Mouse (Mus musculus) MEL (cell line): Measurements from ENCODE around the gene Commd4. TPM values are rescaled to one million over a fixed set of nuclear protein-coding genes. Genes with fewer than 3 reads are reported as not detected.

Experiments used
- DNase-seq: peaks from one replicate; pipeline ENCODE4 v3.0.0; 2011; ENCODE audit warnings: low read depth, low spot score
- H3K27ac ChIP-seq: 2 replicates; pipeline ENCODE4 v1.5.1; 2012; ENCODE audit warnings: low read depth, mild to moderate bottlenecking, control low read depth, low read length, moderate library complexity; ENCODE audit not compliant: control insufficient read depth
- H3K27me3 ChIP-seq, 2 experiments: fragments of 150-350 bp in 1 of 2; sonication (generic) in 1 of 2; 2 replicates each; pipeline ENCODE4 v1.6.1; 2012; ENCODE audit warnings: low read length in 2 of 2, mild to moderate bottlenecking in 2 of 2, improper control_type of control experiment in 1 of 2, moderate library complexity in 1 of 2; ENCODE audit not compliant: insufficient read depth in 2 of 2, control insufficient read depth in 1 of 2
- H3K36me3 ChIP-seq, 2 experiments: 2 replicates each; pipeline ENCODE4 v1.6.1; 2012 to 2014; ENCODE audit warnings: low read length in 2 of 2, improper control_type of control experiment in 1 of 2, inconsistent platforms in 1 of 2, mild to moderate bottlenecking in 1 of 2; ENCODE audit not compliant: insufficient read depth in 2 of 2, control insufficient read depth in 1 of 2
- H3K4me1 ChIP-seq, 2 experiments: fragments of 150-350 bp in 1 of 2; sonication (generic) in 1 of 2; 2 replicates each; pipeline ENCODE4 v1.6.1; 2012; ENCODE audit warnings: low read length in 2 of 2, improper control_type of control experiment in 1 of 2, mild to moderate bottlenecking in 1 of 2; ENCODE audit not compliant: insufficient read depth in 2 of 2, control insufficient read depth in 1 of 2
- H3K4me3 ChIP-seq, 2 experiments: fragments of 150-350 bp in 1 of 2; sonication (generic) in 1 of 2; 2 replicates each; pipeline ENCODE4 v1.5.1; 2012; ENCODE audit warnings: low read depth in 2 of 2, low read length in 2 of 2, mild to moderate bottlenecking in 2 of 2, moderate library complexity in 2 of 2, control low read depth in 1 of 2, improper control_type of control experiment in 1 of 2; ENCODE audit not compliant: control insufficient read depth in 1 of 2, insufficient read depth in 1 of 2
- H3K79me2 ChIP-seq: 2 replicates; pipeline ENCODE4 v1.6.1; 2012; ENCODE audit warnings: mild to moderate bottlenecking, low read length, moderate library complexity; ENCODE audit not compliant: control insufficient read depth, poor library complexity, insufficient read depth
- H3K9ac ChIP-seq: 2 replicates; pipeline ENCODE4 v1.6.1; 2012; ENCODE audit warnings: low read depth, mild to moderate bottlenecking, control low read depth, low read length, moderate library complexity; ENCODE audit not compliant: control insufficient read depth, poor library complexity, severe bottlenecking
- H3K9me3 ChIP-seq: fragments of 150-350 bp; sonication (generic); replicated peaks from 2 replicates; pipeline ENCODE4 v1.6.1; 2012; ENCODE audit warnings: mild to moderate bottlenecking, low read length, improper control_type of control experiment, moderate library complexity; ENCODE audit not compliant: insufficient read depth
- BHLHE40 ChIP-seq: IDR thresholded peaks from 2 replicates; pipeline ENCODE4 v1.6.1; 2012; ENCODE audit warnings: low read depth, mild to moderate bottlenecking, inconsistent platforms, low read length, improper control_type of control experiment, borderline replicate concordance
- CHD2 ChIP-seq: IDR thresholded peaks from 2 replicates; pipeline ENCODE4 v1.6.1; 2011; ENCODE audit warnings: low read length, improper control_type of control experiment
- E2F4 ChIP-seq: IDR thresholded peaks from 2 replicates; pipeline ENCODE4 v1.6.1; 2011; ENCODE audit warnings: low read depth, low read length, improper control_type of control experiment, borderline replicate concordance
- ELF1 ChIP-seq: IDR thresholded peaks from 2 replicates; pipeline ENCODE4 v1.6.1; 2014; ENCODE audit warnings: low read depth, mild to moderate bottlenecking, inconsistent platforms, low read length, improper control_type of control experiment, moderate library complexity
- EP300 ChIP-seq, 2 experiments: IDR thresholded peaks; 2 replicates each; pipeline ENCODE4 v1.6.1; 2011; ENCODE audit warnings: improper control_type of control experiment in 2 of 2, low read length in 2 of 2, low read depth in 1 of 2, mild to moderate bottlenecking in 1 of 2
- GABPA ChIP-seq: IDR thresholded peaks from 2 replicates; pipeline ENCODE4 v1.6.1; 2012; ENCODE audit warnings: low read depth, mild to moderate bottlenecking, inconsistent platforms, low read length, improper control_type of control experiment, moderate library complexity
- GATA1 ChIP-seq: IDR thresholded peaks from 2 replicates; pipeline ENCODE4 v1.6.1; 2011; ENCODE audit warnings: low read depth, low read length, improper control_type of control experiment
- HCFC1 ChIP-seq: IDR thresholded peaks from 2 replicates; pipeline ENCODE4 v1.6.1; 2012; ENCODE audit warnings: low read depth, mild to moderate bottlenecking, inconsistent platforms, low read length, improper control_type of control experiment, moderate library complexity
- JUND ChIP-seq: IDR thresholded peaks from 2 replicates; pipeline ENCODE4 v1.6.1; 2011; ENCODE audit warnings: low read depth, mild to moderate bottlenecking, improper control_type of control experiment, low read length
- KAT2A ChIP-seq: conservative IDR thresholded peaks from 2 replicates; pipeline ENCODE4 v1.6.1; 2012; ENCODE audit warnings: low read depth, low read length, improper control_type of control experiment, inconsistent platforms
- MAFK ChIP-seq: IDR thresholded peaks from 2 replicates; pipeline ENCODE4 v1.6.1; 2011; ENCODE audit warnings: low read depth, mild to moderate bottlenecking, low read length, improper control_type of control experiment, borderline replicate concordance
- MAX ChIP-seq: IDR thresholded peaks from 2 replicates; pipeline ENCODE4 v1.6.1; 2011; ENCODE audit warnings: low read length, improper control_type of control experiment
- MAZ ChIP-seq: IDR thresholded peaks from 2 replicates; pipeline ENCODE4 v1.6.1; 2012; ENCODE audit warnings: low read depth, mild to moderate bottlenecking, inconsistent platforms, low read length, improper control_type of control experiment
- MEF2A ChIP-seq: IDR thresholded peaks from 2 replicates; pipeline ENCODE4 v1.6.1; 2014; ENCODE audit warnings: low read depth, mild to moderate bottlenecking, inconsistent platforms, low read length, improper control_type of control experiment; ENCODE audit not compliant: poor library complexity, insufficient replicate concordance, severe bottlenecking; ENCODE audit errors: extremely low read depth
- MXI1 ChIP-seq: IDR thresholded peaks from 2 replicates; pipeline ENCODE4 v1.6.1; 2011; ENCODE audit warnings: mild to moderate bottlenecking, low read depth, low read length, improper control_type of control experiment
- MYB ChIP-seq: IDR thresholded peaks from 2 replicates; pipeline ENCODE4 v1.6.1; 2011; ENCODE audit warnings: mild to moderate bottlenecking, low read depth, low read length, improper control_type of control experiment
- MYC ChIP-seq: IDR thresholded peaks from 2 replicates; pipeline ENCODE4 v1.6.1; 2011; ENCODE audit warnings: low read depth, mild to moderate bottlenecking, low read length, improper control_type of control experiment, moderate library complexity
- NELFE ChIP-seq: IDR thresholded peaks from 2 replicates; pipeline ENCODE4 v1.6.1; 2011; ENCODE audit warnings: low read depth, low read length, improper control_type of control experiment
- NRF1 ChIP-seq: IDR thresholded peaks from 2 replicates; pipeline ENCODE4 v1.6.1; 2014; ENCODE audit warnings: low read depth, mild to moderate bottlenecking, inconsistent platforms, low read length, improper control_type of control experiment, moderate library complexity; ENCODE audit not compliant: poor library complexity, insufficient read depth, severe bottlenecking
- POLR2A ChIP-seq, 2 experiments: IDR thresholded peaks; 2 replicates each; pipeline ENCODE4 v1.6.1; 2011 to 2012; ENCODE audit warnings: low read length in 2 of 2, mild to moderate bottlenecking in 2 of 2, control low read depth in 1 of 2, improper control_type of control experiment in 1 of 2, low read depth in 1 of 2, moderate library complexity in 1 of 2; ENCODE audit not compliant: control insufficient read depth in 1 of 2, insufficient read depth in 1 of 2, poor library complexity in 1 of 2
- POLR2AphosphoS2 ChIP-seq: IDR thresholded peaks from 2 replicates; pipeline ENCODE4 v1.6.1; 2011; ENCODE audit warnings: low read length, improper control_type of control experiment
- POLR2AphosphoS5 ChIP-seq: IDR thresholded peaks from 2 replicates; pipeline ENCODE4 v1.6.1; 2012; ENCODE audit warnings: low read depth, borderline replicate concordance, mild to moderate bottlenecking, inconsistent platforms, low read length, moderate library complexity, mixed read lengths
- RAD21 ChIP-seq: IDR thresholded peaks from 2 replicates; pipeline ENCODE4 v1.6.1; 2011; ENCODE audit warnings: mild to moderate bottlenecking, low read depth, low read length, improper control_type of control experiment
- RCOR1 ChIP-seq: IDR thresholded peaks from 2 replicates; pipeline ENCODE4 v1.6.1; 2012; ENCODE audit warnings: low read depth, mild to moderate bottlenecking, inconsistent platforms, low read length, improper control_type of control experiment
- SIN3A ChIP-seq: IDR thresholded peaks from 2 replicates; pipeline ENCODE4 v1.6.1; 2012; ENCODE audit warnings: low read length, improper control_type of control experiment, inconsistent platforms
- SMC3 ChIP-seq: IDR thresholded peaks from 2 replicates; pipeline ENCODE4 v1.6.1; 2011; ENCODE audit warnings: low read depth, low read length, improper control_type of control experiment
- TBP ChIP-seq: IDR thresholded peaks from 2 replicates; pipeline ENCODE4 v1.8.0; 2011; ENCODE audit warnings: low read depth, low read length, improper control_type of control experiment
- TCF12 ChIP-seq: IDR thresholded peaks from 2 replicates; pipeline ENCODE4 v1.6.1; 2014; ENCODE audit warnings: low read depth, mild to moderate bottlenecking, inconsistent platforms, low read length, improper control_type of control experiment, moderate library complexity
- UBTF ChIP-seq: IDR thresholded peaks from 2 replicates; pipeline ENCODE4 v1.6.1; 2012; ENCODE audit warnings: low read depth, mild to moderate bottlenecking, inconsistent platforms, low read length, improper control_type of control experiment, moderate library complexity, borderline replicate concordance; ENCODE audit not compliant: insufficient read depth
- USF1 ChIP-seq: IDR thresholded peaks from 2 replicates; pipeline ENCODE4 v1.6.1; 2014; ENCODE audit warnings: low read depth, mild to moderate bottlenecking, inconsistent platforms, low read length, improper control_type of control experiment, moderate library complexity
- USF2 ChIP-seq, 2 experiments: IDR thresholded peaks; 2 replicates each; pipeline ENCODE4 v1.6.1; 2011 to 2012; ENCODE audit warnings: improper control_type of control experiment in 2 of 2, low read length in 2 of 2, borderline replicate concordance in 1 of 2, inconsistent platforms in 1 of 2, low read depth in 1 of 2, mild to moderate bottlenecking in 1 of 2; ENCODE audit not compliant: insufficient read depth in 1 of 2
- ZC3H11A ChIP-seq: IDR thresholded peaks from 2 replicates; pipeline ENCODE4 v1.6.1; 2012; ENCODE audit warnings: low read depth, mild to moderate bottlenecking, inconsistent platforms, low read length, improper control_type of control experiment
- ZKSCAN1 ChIP-seq: IDR thresholded peaks from 2 replicates; pipeline ENCODE4 v1.6.1; 2012; ENCODE audit warnings: low read depth, mild to moderate bottlenecking, inconsistent platforms, low read length, improper control_type of control experiment, moderate library complexity
- ZNF384 ChIP-seq: IDR thresholded peaks from 2 replicates; pipeline ENCODE4 v1.6.1; 2012; ENCODE audit warnings: low read depth, mild to moderate bottlenecking, inconsistent platforms, low read length, improper control_type of control experiment
- polyA plus RNA-seq, 2 experiments: library from polyadenylated mRNA; stranded (reverse) in 1 of 2; unstranded in 1 of 2; fragments of >175 nt in 1 of 2; fragments of >200 nt in 1 of 2; gene quantifications; 2 replicates each; pipeline versions ENCODE4 v1.2.1 to v1.2.4; 2012; ENCODE audit warnings: low replicate concordance in 2 of 2, low read depth in 1 of 2; ENCODE audit not compliant: insufficient read length in 2 of 2, insufficient read depth in 1 of 2, missing spikeins in 1 of 2
- total RNA-seq: library from RNA; depleted of rRNA; stranded (reverse); fragments of 300-350 nt; gene quantifications from 2 replicates; pipeline ENCODE4 v1.2.3, GENCODE M21; 2012

The Commd4 gene
- total and polyA plus RNA-seq, 3 experiments = 89.7 to 90.6 TPM; not detected in 1

DNA sequence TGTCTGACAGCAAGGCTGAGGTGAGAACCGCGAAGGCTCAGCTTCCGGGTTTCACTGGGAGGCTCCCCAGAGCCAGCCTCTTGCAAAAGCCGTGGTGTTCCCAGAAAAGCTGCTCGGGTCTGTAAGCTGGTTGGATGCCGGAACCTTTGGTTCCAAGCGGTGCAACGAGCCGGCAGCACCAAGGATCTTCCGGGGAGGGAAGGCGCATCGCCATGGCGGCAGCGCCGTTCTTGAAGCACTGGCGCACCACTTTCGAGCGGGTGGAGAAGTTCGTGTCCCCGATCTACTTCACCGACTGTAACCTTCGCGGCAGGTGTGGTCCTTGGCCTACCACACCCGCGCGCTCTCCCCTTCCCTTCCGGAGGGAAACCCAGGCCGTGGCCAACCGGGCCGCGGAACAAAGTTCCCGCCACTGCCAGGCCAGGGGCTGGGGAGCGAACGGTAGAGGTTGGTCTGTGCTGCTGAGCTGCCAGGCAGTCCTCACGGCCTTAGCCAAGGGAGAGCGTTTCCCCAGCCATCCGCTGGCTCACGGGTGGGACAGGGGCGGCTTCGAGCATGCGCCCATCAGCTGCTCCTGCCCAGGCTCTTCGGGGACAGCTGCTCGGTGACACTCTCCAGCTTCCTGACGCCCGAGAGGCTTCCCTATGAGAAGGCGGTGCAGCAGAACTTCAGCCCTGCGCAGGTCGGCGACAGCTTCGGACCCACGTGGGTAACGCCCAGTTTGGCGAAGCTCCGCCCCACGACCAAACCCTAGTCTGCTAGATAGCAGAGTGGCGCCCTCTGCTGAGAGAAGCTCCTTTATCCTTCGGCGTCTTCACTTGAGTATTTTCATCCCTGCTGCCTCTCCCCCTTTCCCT, 27.3 kb downstream of the Commd4 start, which contains the start of gene Man2c1:
Man2c1 (plus strand) TSS at position 114 of the 857 bp plus-strand sequence.
- Histone ChIP-seq H3K9me3 (no peaks in the 10 kb centered on the region), H3K4me3 (peak within 1 kb of the TSS; percentile 79 to 95), H3K79me2 (peaks cover 9% of the 10 kb centered on the region), H3K4me1 (peaks cover 0 to 7% of the 10 kb centered on the region in 2 experiments; a peak in 3 of 4 replicates), H3K27ac (peak within 1 kb of the TSS; percentile 98), H3K36me3 (peaks cover 5 to 10% of the 10 kb centered on the region in 2 experiments), H3K9ac (peak within 1 kb of the TSS; percentile 97), H3K27me3 (no peaks in the 10 kb centered on the region)
- peak; percentile 98 for DNase-seq
- TF ChIP-seq MYB = no peak; the same call in 1 of the 2 replicates
- peak; percentile 96 for TF ChIP-seq ELF1
- no peak for TF ChIP-seq CHD2
- peak; percentile 78; the same call in 1 of the 2 replicates for TF ChIP-seq E2F4
- TF ChIP-seq JUND = no peak
- TF ChIP-seq GATA1 = no peak
- TF ChIP-seq SMC3 = peak; percentile 89
- peak; percentile 86 for TF ChIP-seq USF1
- TF ChIP-seq NRF1 = peak; percentile 79
- TF ChIP-seq KAT2A = no peak; the same call in 1 of the 2 replicates
- TF ChIP-seq TBP = peak; percentile 91
- TF ChIP-seq NELFE = peak; percentile 91
- TF ChIP-seq MAFK = no peak
- peak; percentile 7; the same call in 1 of the 2 replicates for TF ChIP-seq POLR2AphosphoS5
- peak; percentile 97 for TF ChIP-seq MXI1
- peak; percentile 94; the same call in 1 of the 2 replicates for TF ChIP-seq UBTF
- TF ChIP-seq ZNF384 = no peak
- peak; percentile 45; the same call in 1 of the 2 replicates for TF ChIP-seq ZKSCAN1
- TF ChIP-seq ZC3H11A = peak; percentile 68
- peak; percentile 49 to 87; a peak in 3 of 4 replicates for TF ChIP-seq POLR2A (IDR thresholded peaks at IDR 0.05; ENCODE audit: control insufficient read depth in 1 of 2, insufficient read depth in 1 of 2, low read depth in 1 of 2, low read length in 2 of 2, poor library complexity in 1 of 2)
- peak; percentile 88 for TF ChIP-seq MAX
- peak; percentile 64 for TF ChIP-seq RAD21
- no peak for TF ChIP-seq GABPA
- peak; percentile 95 for TF ChIP-seq POLR2AphosphoS2
- TF ChIP-seq MEF2A = no peak; the same call in 1 of the 2 replicates
- TF ChIP-seq SIN3A = peak; percentile 78
- 0 out of 4 replicates have a peak, but pooled peaks of 1 of the 2 experiments have one; percentile 18 for TF ChIP-seq USF2 (IDR thresholded peaks at IDR 0.05; ENCODE audit: borderline replicate concordance in 1 of 2, insufficient read depth in 1 of 2, low read depth in 1 of 2, low read length in 2 of 2)
- TF ChIP-seq MAZ = peak; percentile 75
- peak; percentile 17; the same call in 1 of the 2 replicates for TF ChIP-seq RCOR1
- no peak for TF ChIP-seq BHLHE40
- TF ChIP-seq HCFC1 = peak; percentile 88
- peak; percentile 52; the same call in 1 of the 2 replicates for TF ChIP-seq MYC
- TF ChIP-seq EP300 (IDR thresholded peaks at IDR 0.05; ENCODE audit: low read depth in 1 of 2, low read length in 2 of 2) = peak in 1 of 2 experiments; percentile 12; a peak in 1 of 4 replicates
- TF ChIP-seq TCF12 = peak; percentile 59
